Mouse (Mus musculus) stomach, embryonic 16.5 days (tissue): ENCODE results near the gene R3hdm4. TPM values are rescaled to one million over a fixed set of nuclear protein-coding genes. Genes with fewer than 3 reads are reported as not detected.
A peak's percentile ranks its signal among the peaks of the same experiment; 100 is the strongest.

Experiments
- ATAC-seq: fragments of 200-750 bp; cut with Nextera tagmentation; 2 replicates; pipeline ENCODE4 v1.8.0; 2017; ENCODE audit warnings: moderate number of reproducible peaks, moderate TSS enrichment; ENCODE audit not compliant: insufficient read depth, low FRiP score
- H3K27ac ChIP-seq: fragments of 300-500 bp; sonication (generic); 2 replicates; pipeline ENCODE4 v1.5.1; 2014; ENCODE audit warnings: low read length
- H3K27me3 ChIP-seq: fragments of 300-500 bp; sonication (generic); 2 replicates; pipeline ENCODE4 v1.6.1; 2014; ENCODE audit warnings: low read length, control low read depth, mixed read lengths; ENCODE audit not compliant: control insufficient read depth, insufficient read depth
- H3K36me3 ChIP-seq: fragments of 300-500 bp; sonication (generic); 2 replicates; pipeline ENCODE4 v1.6.1; 2014; ENCODE audit warnings: low read length; ENCODE audit not compliant: control insufficient read depth, insufficient read depth
- H3K4me1 ChIP-seq: fragments of 300-500 bp; sonication (generic); 2 replicates; pipeline ENCODE4 v1.6.1; 2014; ENCODE audit warnings: low read length, control low read depth, mixed read lengths; ENCODE audit not compliant: control insufficient read depth, insufficient read depth
- H3K4me2 ChIP-seq: fragments of 300-500 bp; sonication (generic); 2 replicates; pipeline ENCODE4 v1.6.1; 2014; ENCODE audit warnings: low read depth, low read length, mixed read lengths
- H3K4me3 ChIP-seq: fragments of 300-500 bp; sonication (generic); replicated peaks from 2 replicates; pipeline ENCODE4 v1.5.1; 2014; ENCODE audit warnings: mild to moderate bottlenecking, low read length
- H3K9ac ChIP-seq: fragments of 300-500 bp; sonication (generic); 2 replicates; pipeline ENCODE4 v1.6.1; 2014; ENCODE audit warnings: low read length
- H3K9me3 ChIP-seq: fragments of 300-500 bp; sonication (generic); replicated peaks from 2 replicates; pipeline ENCODE4 v1.6.1; 2016; ENCODE audit warnings: low read length, control low read depth; ENCODE audit not compliant: control insufficient read depth
- WGBS: fragments of 180-500 bp; shearing (Covaris S2); extraction: QIAGEN DNeasy Blood & Tissue Kit; methylation state at CpG from one replicate; pipeline ENCODE4 v1.1.7; 2014; 5-methylcytosine and 5-hydroxymethylcytosine counted together
- polyA plus RNA-seq: library from polyadenylated mRNA; unstranded; fragments of >200 nt; fragmentation: Nextera tagmentation; extraction: Ambion mirVana; gene quantifications from 2 replicates; pipeline ENCODE4 v1.2.1, GENCODE M21; 2015

Gene R3hdm4
- polyA plus RNA-seq, 1 experiment from 2014 or later = 160 TPM

DNA sequence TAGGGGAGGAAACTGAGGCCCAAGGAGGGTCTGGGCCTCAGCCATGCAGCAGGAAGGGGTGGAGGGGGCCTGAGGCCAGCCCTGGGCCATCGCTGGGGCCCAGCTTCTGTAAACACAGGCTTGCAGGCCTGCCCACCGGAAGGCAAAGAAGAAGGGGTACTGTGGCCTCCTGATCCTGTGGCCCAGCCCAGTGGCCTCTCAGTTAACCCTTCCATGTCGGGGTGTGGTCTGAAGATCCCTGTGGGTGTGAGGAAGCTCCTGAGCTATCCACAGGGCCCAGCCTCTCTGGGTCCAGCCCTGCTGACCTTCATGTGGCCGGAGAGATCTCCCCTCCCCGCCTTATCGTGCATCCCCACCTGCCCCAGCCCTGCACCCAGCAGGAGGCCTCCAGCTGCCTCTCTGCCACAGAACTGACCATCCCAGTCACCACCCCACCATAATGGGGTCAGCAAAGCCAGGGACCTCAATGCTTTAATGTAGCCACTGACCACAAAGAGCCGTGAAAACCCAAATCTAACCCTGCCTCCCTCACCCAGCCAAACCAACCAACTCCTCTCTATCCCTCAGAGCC, 25.8 kb upstream of the R3hdm4 start:
- ATAC-seq = 0 out of 2 replicates have a peak, but pooled peaks have one; percentile 23
- H3K27ac ChIP-seq = peak overlapping the region; percentile 84
- peaks cover 11% of the 10 kb centered on the region for H3K36me3 ChIP-seq
- 20% methylated on average over 7 of the region's 7 CpGs for whole genome bisulfite sequencing
- no peaks in the 10 kb centered on the region for H3K27me3 ChIP-seq
- peaks cover 39% of the 10 kb centered on the region for H3K4me1 ChIP-seq
- H3K9me3 ChIP-seq = no peaks in the 10 kb centered on the region
- H3K4me3 ChIP-seq = 0 out of 2 replicates have a peak overlapping the region, but pooled peaks have one; percentile 12
- peak overlapping the region; percentile 45 for H3K9ac ChIP-seq
- H3K4me2 ChIP-seq = peak overlapping the region; percentile 37

DNA sequence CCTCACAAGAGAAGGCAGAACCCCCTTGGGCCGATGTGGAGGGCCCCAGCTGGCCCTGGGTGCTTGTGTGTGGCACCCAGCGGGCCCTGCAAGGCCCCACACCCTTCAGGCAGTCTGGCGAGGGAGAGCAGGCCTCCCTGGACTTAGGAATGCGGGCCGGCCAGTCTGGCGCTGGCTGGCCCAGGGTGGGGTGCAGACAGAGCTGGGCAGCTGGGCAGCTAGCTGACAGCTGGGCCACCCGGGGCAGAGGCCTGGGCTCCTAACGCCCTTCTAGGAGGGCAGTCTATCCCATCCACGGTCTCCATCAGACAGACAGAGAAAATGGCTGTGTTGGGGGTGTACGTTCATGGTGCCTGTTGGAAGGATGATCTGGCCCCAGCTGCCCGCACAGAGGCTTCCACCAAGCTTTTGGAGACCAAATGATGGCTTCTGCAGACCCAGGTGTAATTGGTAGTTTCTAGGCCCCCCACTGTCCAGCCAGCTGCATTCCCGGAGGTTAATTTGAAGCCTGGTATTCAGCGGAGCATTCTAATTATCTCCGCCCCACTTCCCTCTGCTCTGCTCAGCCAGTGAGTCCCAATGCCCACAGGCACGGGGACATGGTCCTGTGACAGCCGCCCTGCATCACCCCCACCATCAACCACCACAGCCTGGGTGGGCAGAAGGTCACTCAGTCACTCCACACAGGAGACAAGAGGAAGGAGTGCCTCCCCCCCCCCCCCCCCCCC, 24.7 kb upstream of the R3hdm4 start:
- Histone ChIP-seq H3K4me2 (peak overlapping the region; percentile 37), H3K9me3 (no peaks in the 10 kb centered on the region), H3K4me1 (peaks cover 39% of the 10 kb centered on the region), H3K9ac (peak overlapping the region; percentile 45), H3K27me3 (no peaks in the 10 kb centered on the region), H3K4me3 (no peak overlapping the region), H3K27ac (peak overlapping the region; percentile 84), H3K36me3 (peaks cover 8% of the 10 kb centered on the region; the same call in 1 of the 2 replicates)
- WGBS = 29% methylated on average over 16 of the region's 16 CpGs
- peak; percentile 69 for ATAC-seq

GRCm38 (mm10) chr10:79943471-79943901, 22.5 kb upstream of the R3hdm4 start:
- Histone ChIP-seq H3K4me3 (no peak overlapping the region), H3K36me3 (no peaks in the 10 kb centered on the region), H3K9me3 (no peaks in the 10 kb centered on the region), H3K27me3 (no peaks in the 10 kb centered on the region), H3K27ac (peak overlapping the region; percentile 84), H3K9ac (peak overlapping the region; percentile 45), H3K4me2 (no peak overlapping the region), H3K4me1 (peaks cover 39% of the 10 kb centered on the region)
- ATAC-seq = peak; percentile 74
- 52% methylated on average over 9 of the region's 9 CpGs for WGBS

GRCm38 (mm10) chr10:79942988-79943387, 22.0 kb upstream of the R3hdm4 start:
- Histone ChIP-seq H3K27ac (peak overlapping the region; percentile 84), H3K9me3 (no peaks in the 10 kb centered on the region), H3K4me2 (no peak overlapping the region), H3K4me1 (peaks cover 41% of the 10 kb centered on the region), H3K36me3 (no peaks in the 10 kb centered on the region), H3K9ac (no peak overlapping the region), H3K4me3 (no peak overlapping the region), H3K27me3 (no peaks in the 10 kb centered on the region)
- WGBS = 77% methylated on average over 1 of the region's 1 CpGs
- ATAC-seq = no peak

GRCm38 (mm10) chr10:79940749-79941148, 19.7 kb upstream of the R3hdm4 start:
- 57% methylated on average over 7 of the region's 7 CpGs for WGBS
- Histone ChIP-seq H3K4me3 (no peak overlapping the region), H3K27ac (no peak overlapping the region), H3K27me3 (no peaks in the 10 kb centered on the region), H3K4me2 (no peak overlapping the region), H3K9ac (no peak overlapping the region), H3K36me3 (no peaks in the 10 kb centered on the region), H3K9me3 (no peaks in the 10 kb centered on the region), H3K4me1 (peaks cover 38% of the 10 kb centered on the region)
- ATAC-seq = no peak

DNA sequence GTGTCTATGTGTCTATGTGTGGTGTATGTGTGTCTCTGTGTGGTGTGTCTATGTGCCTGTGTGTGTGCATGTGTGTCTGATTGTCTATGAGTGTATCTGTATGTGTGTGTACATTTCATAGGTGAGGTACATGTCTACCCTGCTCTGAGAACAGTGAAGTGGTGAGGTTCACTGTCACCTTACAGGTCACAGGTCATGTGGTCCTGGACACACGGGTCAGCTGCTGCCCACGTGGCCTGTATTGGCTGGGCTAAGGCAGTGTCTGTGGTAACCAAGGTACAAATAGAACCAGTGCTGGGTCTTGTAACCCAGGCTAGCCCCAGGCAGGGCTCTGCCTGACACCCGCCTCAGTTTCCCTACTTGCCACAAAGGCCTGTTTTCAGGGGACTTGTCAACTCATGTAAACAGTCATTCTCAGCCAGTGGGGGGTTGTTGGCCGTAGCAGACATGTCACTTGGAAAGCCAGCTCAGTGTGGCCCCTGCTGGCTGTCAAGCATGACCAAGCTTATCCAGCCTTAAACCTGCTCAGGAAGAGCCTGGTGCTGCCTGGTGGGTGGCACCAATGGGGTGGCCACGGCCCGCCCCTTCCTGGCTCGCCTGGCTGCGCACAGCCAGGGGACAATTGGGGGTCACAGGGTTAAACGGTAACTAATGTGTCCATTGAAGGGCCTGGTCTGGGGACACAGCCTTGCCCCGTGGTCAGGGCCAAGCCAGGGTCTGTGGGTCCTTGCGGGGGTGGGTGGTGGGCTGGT, 16.9 kb upstream of the R3hdm4 start:
- no peak for ATAC-seq
- peaks cover 45% of the 10 kb centered on the region for H3K4me1 ChIP-seq

GRCm38 (mm10) chr10:79936911-79937441, 16.0 kb upstream of the R3hdm4 start:
- WGBS = 51% methylated on average over 27 of the region's 27 CpGs

More for the DNA sequence above, 16.9 kb upstream of the R3hdm4 start:
- Histone ChIP-seq H3K4me3 (no peak overlapping the region), H3K36me3 (no peaks in the 10 kb centered on the region), H3K27me3 (no peaks in the 10 kb centered on the region), H3K27ac (no peak overlapping the region), H3K4me2 (no peak overlapping the region), H3K9ac (no peak overlapping the region), H3K9me3 (no peaks in the 10 kb centered on the region)
- 76% methylated on average over 11 of the region's 11 CpGs for WGBS

DNA sequence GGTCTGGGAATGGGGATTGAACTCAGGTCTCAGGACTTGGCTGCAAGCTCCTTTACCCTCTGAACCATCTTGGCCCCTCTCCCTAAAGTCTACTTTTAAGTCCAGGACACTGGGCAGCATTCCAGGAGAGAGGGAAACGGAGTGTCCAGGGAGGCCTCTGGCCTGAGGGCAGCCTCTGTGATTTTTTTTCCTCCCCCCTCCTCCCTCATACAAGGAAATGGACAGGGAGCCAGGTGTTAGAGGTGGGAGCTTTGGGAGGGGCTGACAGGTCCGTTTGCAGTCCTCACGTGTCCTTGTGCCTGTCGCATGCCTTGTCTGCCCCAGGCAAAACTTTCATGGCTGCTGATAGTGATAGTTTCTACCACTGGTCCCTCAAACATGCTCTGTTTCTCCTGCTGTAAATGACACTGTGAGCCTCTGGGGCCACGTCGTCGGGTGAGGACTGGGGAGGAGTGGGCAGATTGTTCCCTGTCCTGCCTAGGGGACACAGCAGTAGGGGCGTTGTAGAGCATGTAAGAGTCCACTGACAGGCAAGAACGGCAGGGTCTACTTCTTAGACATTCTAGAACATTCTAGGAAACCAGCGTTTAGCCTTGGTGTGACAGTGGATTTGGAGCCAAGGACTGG, 15.4 kb upstream of the R3hdm4 start:
- H3K4me3 ChIP-seq = no peak overlapping the region
- H3K27me3 ChIP-seq = no peaks in the 10 kb centered on the region
- H3K4me2 ChIP-seq = 0 out of 2 replicates have a peak overlapping the region, but pooled peaks have one; percentile 0
- no peaks in the 10 kb centered on the region for H3K9me3 ChIP-seq
- 0 out of 2 replicates have a peak overlapping the region, but pooled peaks have one; percentile 0 for H3K9ac ChIP-seq
- H3K4me1 ChIP-seq = peaks cover 59% of the 10 kb centered on the region
- peaks cover 9% of the 10 kb centered on the region; the same call in 1 of the 2 replicates for H3K36me3 ChIP-seq
- peak overlapping the region; percentile 53 for H3K27ac ChIP-seq
- ATAC-seq = no peak
- WGBS = 51% methylated on average over 10 of the region's 10 CpGs

More at GRCm38 (mm10) chr10:79936911-79937441, 16.0 kb upstream of the R3hdm4 start:
- H3K9me3 ChIP-seq = no peaks in the 10 kb centered on the region
- H3K27me3 ChIP-seq = no peaks in the 10 kb centered on the region
- peak overlapping the region; percentile 53 for H3K27ac ChIP-seq
- H3K4me2 ChIP-seq = 0 out of 2 replicates have a peak overlapping the region, but pooled peaks have one; percentile 0
- H3K4me1 ChIP-seq = peaks cover 55% of the 10 kb centered on the region
- H3K4me3 ChIP-seq = no peak overlapping the region
- H3K9ac ChIP-seq = 0 out of 2 replicates have a peak overlapping the region, but pooled peaks have one; percentile 0
- H3K36me3 ChIP-seq = peaks cover 3% of the 10 kb centered on the region; the same call in 1 of the 2 replicates
- ATAC-seq = peak; percentile 54
